Mouse (Mus musculus) lung, postnatal 0 days (tissue): ENCODE measurements around the gene C130026I21Rik. TPM values are rescaled to one million over a fixed set of nuclear protein-coding genes. Genes with fewer than 3 reads are reported as not detected.
"Not testable (repeated sequence)": the region's sequence is repeated elsewhere in the genome, so short reads cannot be mapped to it uniquely, and the experiment has no call there.

Source experiments
- ATAC-seq: fragments of 200-750 bp; cut with Nextera tagmentation; 2 replicates; pipeline ENCODE4 v1.8.0; 2017; ENCODE audit warnings: moderate library complexity
- DNase-seq: peaks from one replicate; pipeline ENCODE4 v3.0.0-alpha.2; 2016; ENCODE audit warnings: low spot score
- H3K27ac ChIP-seq: fragments of 300-500 bp; sonication (generic); 2 replicates; pipeline ENCODE4 v1.5.1; 2014; ENCODE audit warnings: antibody characterized with exemption, mild to moderate bottlenecking, low read length, mixed read lengths
- H3K27me3 ChIP-seq: fragments of 300-500 bp; sonication (generic); replicated peaks from 2 replicates; pipeline ENCODE4 v1.6.1; 2014; ENCODE audit warnings: low read length, mixed read lengths; ENCODE audit not compliant: insufficient read depth
- H3K36me3 ChIP-seq: fragments of 300-500 bp; sonication (generic); 2 replicates; pipeline ENCODE4 v1.6.1; 2014; ENCODE audit warnings: low read length, mixed read lengths; ENCODE audit not compliant: insufficient read depth
- H3K4me1 ChIP-seq: fragments of 300-500 bp; sonication (generic); 2 replicates; pipeline ENCODE4 v1.6.1; 2014; ENCODE audit warnings: antibody characterized with exemption, low read depth, low read length, mixed read lengths; ENCODE audit not compliant: insufficient read depth
- H3K4me2 ChIP-seq: fragments of 300-500 bp; sonication (generic); replicated peaks from 2 replicates; pipeline ENCODE4 v1.6.1; 2014; ENCODE audit warnings: low read depth, mild to moderate bottlenecking, low read length, moderate library complexity, mixed read lengths
- H3K4me3 ChIP-seq: fragments of 300-500 bp; sonication (generic); 2 replicates; pipeline ENCODE4 v1.5.1; 2014; ENCODE audit warnings: low read depth, low read length
- H3K9ac ChIP-seq: fragments of 300-500 bp; sonication (generic); replicated peaks from 2 replicates; pipeline ENCODE4 v1.6.1; 2014; ENCODE audit warnings: low read depth, mild to moderate bottlenecking
- H3K9me3 ChIP-seq: fragments of 300-500 bp; sonication (generic); 2 replicates; pipeline ENCODE4 v1.6.1; 2016; ENCODE audit warnings: low read length, mixed read lengths
- WGBS: fragments of 180-500 bp; shearing (Covaris S2); extraction: QIAGEN DNeasy Blood & Tissue Kit; methylation state at CpG from one replicate; pipeline ENCODE4 v1.1.7; 2014; 5-methylcytosine and 5-hydroxymethylcytosine counted together
- polyA plus RNA-seq: library from polyadenylated mRNA; unstranded; fragments of >200 nt; fragmentation: Nextera tagmentation; extraction: Ambion mirVana; gene quantifications from 2 replicates; pipeline ENCODE4 v1.2.1, GENCODE M21; 2015

C130026I21Rik gene
- polyA plus RNA-seq, 1 experiment from 2014 or later: 0.72 TPM

DNA sequence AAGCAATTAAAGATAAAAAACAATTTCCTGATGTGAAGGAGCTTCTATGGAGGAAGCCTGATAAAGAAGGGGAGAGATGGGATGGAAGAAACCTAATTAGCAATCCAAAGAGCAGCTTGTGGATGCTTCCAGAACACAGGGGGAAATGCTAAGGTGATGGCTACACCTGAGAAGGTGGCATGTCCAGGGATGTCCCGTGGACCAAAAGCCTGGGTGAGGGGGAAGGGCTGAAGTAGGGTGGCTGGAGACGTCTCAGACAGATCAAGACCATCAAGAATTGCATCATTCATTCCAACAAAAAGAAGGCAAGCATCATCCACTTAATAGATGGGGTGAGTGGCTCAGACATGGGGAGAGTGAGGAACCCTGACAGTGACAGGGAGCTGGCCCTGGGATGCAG is 27.3 kb downstream of the C130026I21Rik start:
- not testable (repeated sequence) for ATAC-seq, H3K9ac ChIP-seq, H3K27me3 ChIP-seq, DNase-seq, H3K36me3 ChIP-seq, H3K4me3 ChIP-seq, H3K27ac ChIP-seq, H3K4me1 ChIP-seq, H3K4me2 ChIP-seq
- H3K9me3 ChIP-seq: peaks cover 15% of the 10 kb centered on the region; the same call in 1 of the 2 replicates
- 53% methylated on average over 2 of the region's 2 CpGs for WGBS

DNA sequence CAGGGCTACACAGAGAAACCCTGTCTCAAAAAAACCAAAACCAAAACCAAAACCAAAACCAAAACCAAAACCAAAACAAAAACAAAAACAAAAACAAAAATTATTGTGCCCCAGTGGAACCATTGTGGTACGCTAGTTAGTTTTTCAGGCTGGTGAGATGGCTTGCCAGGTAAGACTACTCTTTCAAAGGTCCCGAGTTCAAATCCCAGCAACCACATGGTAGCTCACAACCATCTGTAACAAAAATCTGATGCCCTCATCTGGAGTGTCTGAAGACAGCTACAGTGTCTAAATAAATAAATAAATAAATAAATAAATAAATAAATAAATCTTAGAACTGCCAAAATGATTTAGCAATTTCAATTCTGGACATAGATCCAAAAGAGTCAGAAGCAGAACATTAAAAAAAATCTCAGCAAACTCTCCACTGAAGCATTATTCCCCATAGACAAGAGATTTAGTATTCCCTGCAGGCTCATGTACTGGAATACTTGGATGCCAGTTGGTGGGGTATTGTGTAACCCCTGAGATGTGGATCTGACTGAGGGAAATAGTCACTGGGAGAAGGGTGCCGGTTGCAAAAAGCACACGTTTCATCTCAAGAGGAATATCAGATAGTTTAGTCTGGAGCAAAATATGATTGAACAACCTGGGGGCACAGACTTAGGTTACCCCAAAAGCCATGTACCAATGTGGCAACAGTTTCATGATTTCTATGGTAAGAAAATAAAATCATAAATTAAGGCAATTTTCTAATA is 31.2 kb downstream of the C130026I21Rik start:
- H3K4me2 ChIP-seq, H3K9ac ChIP-seq, H3K4me3 ChIP-seq, H3K36me3 ChIP-seq, H3K4me1 ChIP-seq, H3K27me3 ChIP-seq, H3K9me3 ChIP-seq, ATAC-seq, H3K27ac ChIP-seq: not testable (repeated sequence)
- peak; percentile 4 for DNase-seq
- 72% methylated on average over 4 of the region's 4 CpGs for WGBS

DNA sequence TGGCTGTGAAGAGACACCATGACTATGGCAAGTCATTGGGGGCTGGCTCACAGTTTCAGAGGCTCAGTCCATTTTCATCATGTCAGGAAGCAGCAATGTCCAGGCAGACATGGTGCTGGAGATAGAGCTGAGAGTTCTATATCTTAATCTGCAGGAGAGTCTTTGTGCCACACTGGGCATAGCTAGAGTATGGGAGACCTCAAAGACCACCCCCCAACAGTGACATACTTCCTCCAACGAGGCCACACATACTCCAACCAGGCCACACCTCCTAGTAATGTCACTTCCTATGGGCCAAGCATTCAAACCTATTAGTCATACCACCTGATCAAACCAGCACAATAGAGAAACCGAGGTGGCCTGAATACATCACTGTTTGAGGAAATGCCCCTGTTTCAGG is 63.8 kb downstream of the C130026I21Rik start:
- WGBS: 39% methylated on average over 1 of the region's 2 CpGs
- not testable (repeated sequence) for DNase-seq, H3K4me2 ChIP-seq, H3K4me3 ChIP-seq, H3K9me3 ChIP-seq, H3K36me3 ChIP-seq, H3K4me1 ChIP-seq, ATAC-seq, H3K9ac ChIP-seq, H3K27ac ChIP-seq, H3K27me3 ChIP-seq

DNA sequence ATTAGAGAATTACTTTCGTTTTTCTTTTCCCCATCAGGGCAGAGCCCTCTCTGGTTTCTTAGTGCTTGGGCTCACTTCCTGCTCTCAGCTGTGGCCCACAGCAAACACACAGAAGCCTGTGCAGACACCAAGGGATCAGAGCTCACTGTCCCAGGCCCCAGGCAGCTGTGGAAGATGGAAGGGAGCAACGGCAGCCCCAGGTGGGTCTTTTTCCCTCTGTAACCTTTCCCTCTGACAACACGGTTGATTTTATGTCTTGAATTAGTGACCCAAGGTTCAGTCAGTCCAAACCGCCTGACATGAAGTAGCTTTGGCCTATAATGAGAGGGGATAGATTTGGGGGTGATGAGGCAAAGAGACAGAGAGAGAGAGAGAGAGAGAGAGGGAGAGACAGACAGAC is 70.8 kb downstream of the C130026I21Rik start:
- WGBS: 79% methylated on average over 3 of the region's 4 CpGs
- not testable (repeated sequence) for H3K9me3 ChIP-seq, ATAC-seq, H3K4me2 ChIP-seq, H3K27me3 ChIP-seq, H3K4me1 ChIP-seq, DNase-seq, H3K27ac ChIP-seq, H3K36me3 ChIP-seq, H3K4me3 ChIP-seq, H3K9ac ChIP-seq

DNA sequence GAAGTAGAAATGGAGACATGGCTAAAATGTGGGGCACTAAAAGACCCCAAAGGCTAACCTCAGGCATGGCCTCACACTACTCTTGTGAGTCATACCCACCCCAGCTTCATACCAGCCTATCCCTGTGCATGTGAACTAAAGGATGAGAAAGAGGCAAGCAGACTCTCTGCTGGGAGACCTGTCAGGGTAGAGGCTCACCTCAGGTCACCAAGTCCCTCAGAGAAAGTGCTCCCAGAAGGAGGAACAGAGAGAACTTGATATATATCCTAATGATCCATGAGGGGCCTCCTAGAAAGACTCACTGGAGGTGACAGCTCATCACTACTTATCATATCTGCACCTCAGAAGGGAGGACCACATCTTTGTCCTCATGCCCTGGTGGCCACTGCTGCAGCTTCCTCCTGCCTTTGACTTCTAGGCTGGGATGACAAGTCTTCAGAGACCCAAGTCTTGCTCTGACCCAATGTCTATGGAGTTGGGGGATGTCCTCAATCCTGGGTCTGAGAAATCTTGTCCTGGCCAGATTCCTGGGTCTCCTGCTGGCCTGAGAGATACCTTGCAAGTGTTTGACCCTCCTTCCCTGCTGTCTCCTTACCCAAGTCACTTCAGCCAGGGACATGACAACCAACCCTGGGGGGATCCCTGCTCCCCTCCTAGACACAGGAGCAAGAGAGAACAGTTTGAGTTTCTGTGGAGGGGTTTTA is 71.6 kb downstream of the C130026I21Rik start:
- H3K4me3 ChIP-seq, DNase-seq, ATAC-seq, H3K36me3 ChIP-seq, H3K9ac ChIP-seq, H3K4me2 ChIP-seq, H3K9me3 ChIP-seq, H3K27me3 ChIP-seq, H3K4me1 ChIP-seq, H3K27ac ChIP-seq: not testable (repeated sequence)

DNA sequence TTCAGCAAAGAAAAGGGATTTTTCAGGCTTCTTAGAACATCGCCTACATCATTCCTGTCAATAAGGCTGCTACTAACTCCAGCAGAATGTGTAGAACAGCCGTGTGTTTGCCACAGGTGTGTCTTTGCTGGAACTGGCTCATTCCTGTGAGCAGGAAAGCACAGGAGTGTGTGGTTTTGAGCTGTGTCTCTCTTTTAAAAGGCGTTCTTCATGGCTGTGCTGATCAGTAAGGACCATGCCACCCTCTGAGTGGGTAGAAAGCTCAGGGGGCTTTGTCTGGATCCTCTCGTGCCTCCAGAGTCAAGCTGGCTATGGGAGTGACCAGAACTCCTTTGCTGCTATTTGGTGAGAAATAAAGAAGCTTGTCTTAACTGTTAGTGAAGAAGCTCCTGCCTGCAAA is 73.6 kb downstream of the C130026I21Rik start:
- not testable (repeated sequence) for H3K4me1 ChIP-seq, H3K9ac ChIP-seq, H3K27ac ChIP-seq, DNase-seq, H3K4me2 ChIP-seq, ATAC-seq, H3K4me3 ChIP-seq, H3K36me3 ChIP-seq, H3K9me3 ChIP-seq, H3K27me3 ChIP-seq
- 52% methylated on average over 4 of the region's 4 CpGs for WGBS

DNA sequence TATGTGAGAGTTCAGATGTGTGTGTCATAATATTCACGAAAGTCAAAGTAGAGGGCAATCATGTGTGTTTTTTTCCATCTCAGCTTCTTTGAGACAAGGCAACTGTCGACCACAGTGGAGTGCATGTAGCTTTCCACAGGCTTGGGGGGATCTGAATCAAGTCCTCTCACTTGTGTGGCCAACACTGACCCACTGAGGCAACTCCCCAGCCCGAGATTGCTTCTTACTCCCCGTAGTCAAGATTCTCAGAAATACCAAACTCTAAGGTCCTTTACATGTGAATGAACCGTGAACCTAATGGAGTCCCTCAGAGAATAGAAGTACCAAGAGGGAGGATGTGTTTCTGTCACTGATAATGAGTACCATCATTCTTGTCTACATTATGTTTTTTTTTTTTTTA is 76.6 kb downstream of the C130026I21Rik start:
- H3K9ac ChIP-seq, H3K36me3 ChIP-seq, H3K4me2 ChIP-seq, H3K4me1 ChIP-seq, H3K27ac ChIP-seq, H3K27me3 ChIP-seq, DNase-seq, H3K4me3 ChIP-seq, H3K9me3 ChIP-seq, ATAC-seq: not testable (repeated sequence)
- WGBS: 70% methylated on average over 5 of the region's 5 CpGs

DNA sequence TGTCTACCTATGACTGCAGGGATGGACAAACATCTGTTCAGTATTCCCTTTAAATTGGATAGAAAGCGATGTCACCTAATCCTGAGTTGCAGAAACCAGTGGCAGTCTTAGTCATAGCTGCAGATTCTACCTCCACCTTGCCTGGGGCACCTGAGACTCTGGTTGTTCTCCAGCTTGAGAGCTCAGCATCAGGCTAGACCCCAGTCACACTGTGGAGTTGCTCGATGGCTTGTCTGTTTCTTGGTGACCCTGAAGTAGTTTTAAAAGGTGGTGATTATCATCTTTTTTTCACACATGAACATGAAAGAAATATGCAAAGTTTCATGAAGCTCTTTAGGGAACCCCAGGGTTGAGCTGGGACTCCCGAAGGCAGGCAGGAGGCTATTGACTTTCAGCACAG is 88.4 kb downstream of the C130026I21Rik start:
- not testable (repeated sequence) for H3K9me3 ChIP-seq, H3K9ac ChIP-seq, H3K36me3 ChIP-seq, DNase-seq, H3K4me3 ChIP-seq, H3K27me3 ChIP-seq, H3K4me2 ChIP-seq, ATAC-seq, H3K27ac ChIP-seq, H3K4me1 ChIP-seq
- WGBS: 76% methylated on average over 1 of the region's 3 CpGs

DNA sequence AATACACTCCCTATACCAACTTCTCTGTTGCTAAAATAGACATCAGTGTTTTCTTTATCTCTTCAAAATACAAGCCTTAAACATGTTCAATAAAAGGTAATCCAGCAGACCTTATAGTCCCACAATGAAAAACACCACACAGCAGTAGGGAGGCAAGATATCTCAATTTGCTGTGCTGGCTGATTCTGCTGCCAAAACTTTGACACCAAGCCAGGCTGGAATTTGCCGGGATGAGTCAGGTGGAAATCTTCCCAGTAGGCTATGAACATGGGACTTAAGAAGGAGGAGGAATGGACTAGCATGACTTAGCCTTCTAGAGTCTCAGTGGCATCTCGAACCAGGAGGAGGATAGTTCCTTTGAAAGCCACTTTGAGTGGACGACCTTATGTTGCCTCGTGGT is 91.4 kb downstream of the C130026I21Rik start:
- H3K27me3 ChIP-seq, H3K9ac ChIP-seq, H3K4me2 ChIP-seq, ATAC-seq, H3K4me3 ChIP-seq, H3K4me1 ChIP-seq, DNase-seq, H3K9me3 ChIP-seq, H3K36me3 ChIP-seq, H3K27ac ChIP-seq: not testable (repeated sequence)
- WGBS: 70% methylated on average over 4 of the region's 4 CpGs
